Mouse (Mus musculus): ENCODE measurements around the gene Klf1.

DNA sequence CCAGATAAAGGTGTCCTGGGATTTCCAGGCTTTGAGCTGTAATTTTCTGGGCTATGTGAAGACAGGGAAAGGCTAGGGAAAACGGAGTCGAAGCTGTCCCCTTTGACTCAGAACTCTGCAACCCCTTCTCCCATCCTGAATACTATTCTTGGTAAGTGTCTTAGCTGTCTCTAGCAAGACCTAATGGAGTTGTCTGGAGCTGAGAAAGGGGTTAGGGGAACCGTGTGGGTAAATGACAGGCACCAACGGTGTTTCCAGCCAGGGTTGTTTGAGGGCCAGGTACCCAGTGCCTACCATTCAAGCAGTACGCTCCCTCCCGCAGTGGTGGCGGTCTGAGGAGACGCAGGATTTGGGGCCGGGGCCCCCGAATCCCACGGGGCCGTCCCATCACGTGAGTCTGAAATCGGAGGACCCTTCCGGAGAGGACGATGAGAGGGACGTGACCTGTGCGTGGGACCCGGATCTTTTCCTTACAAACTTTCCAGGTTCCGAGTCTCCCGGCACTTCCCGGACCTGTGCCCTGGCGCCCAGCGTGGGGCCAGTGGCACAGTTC lies 715 bp downstream of the Klf1 start:
- TF ChIP-seq CTCF (conservative IDR thresholded peaks at IDR 0.05; ENCODE audit: insufficient read depth, insufficient read length, low read depth, low read length), result no peak
- no peak for TF ChIP-seq POLR2A (IDR thresholded peaks at IDR 0.05; ENCODE audit: low read depth, low read length)

Measured in kidney, adult 2 months (tissue).